Mouse (Mus musculus): Measurements from ENCODE around the gene Smarcal1. TPM values are rescaled to one million over a fixed set of nuclear protein-coding genes. Genes with fewer than 3 reads are reported as not detected.

Smarcal1 gene
- total and polyA plus RNA-seq, 3 experiments: 24.4 to 27.7 TPM; not detected in 1

DNA sequence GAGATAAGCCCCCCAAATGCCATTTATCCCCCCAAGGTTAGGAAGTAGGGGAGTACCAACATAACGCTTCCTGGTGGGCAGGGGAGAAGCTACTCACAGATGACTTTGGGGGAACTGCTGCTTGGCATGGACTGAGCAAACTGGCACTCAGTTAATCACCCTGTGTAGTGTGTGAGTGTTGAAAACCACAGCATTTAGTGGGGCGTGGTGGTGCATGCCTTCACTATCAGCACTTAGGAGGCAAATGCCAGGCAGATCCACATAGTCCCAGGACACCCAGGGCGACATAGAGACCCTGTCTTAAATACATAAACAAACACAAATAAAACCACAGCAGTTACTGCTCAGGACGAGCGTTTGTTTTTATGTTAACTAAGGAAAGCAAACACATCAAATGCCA is 19.1 kb downstream of the Smarcal1 start:
- no peak for TF ChIP-seq BHLHE40 (IDR thresholded peaks at IDR 0.05; ENCODE audit: borderline replicate concordance, low read depth, low read length)
- no peak for TF ChIP-seq ZKSCAN1 (IDR thresholded peaks at IDR 0.05; ENCODE audit: low read depth, low read length)
- no peak for TF ChIP-seq ELF1 (IDR thresholded peaks at IDR 0.05; ENCODE audit: low read depth, low read length)
- no peak for TF ChIP-seq KAT2A (conservative IDR thresholded peaks at IDR 0.05; ENCODE audit: low read depth, low read length)
- no peak for TF ChIP-seq UBTF (IDR thresholded peaks at IDR 0.05; ENCODE audit: borderline replicate concordance, insufficient read depth, low read depth, low read length)
- no peak for TF ChIP-seq MEF2A (IDR thresholded peaks at IDR 0.05; ENCODE audit: extremely low read depth, insufficient replicate concordance, low read depth, low read length, poor library complexity, severe bottlenecking)
- TF ChIP-seq NRF1 (IDR thresholded peaks at IDR 0.05; ENCODE audit: insufficient read depth, low read depth, low read length, poor library complexity, severe bottlenecking): no peak
- no peak for TF ChIP-seq SMC3 (IDR thresholded peaks at IDR 0.05; ENCODE audit: low read depth, low read length)
- TF ChIP-seq RAD21 (IDR thresholded peaks at IDR 0.05; ENCODE audit: low read depth, low read length): no peak
- no peak for TF ChIP-seq SIN3A (IDR thresholded peaks at IDR 0.05; ENCODE audit: low read length)
- TF ChIP-seq POLR2AphosphoS5 (IDR thresholded peaks at IDR 0.05; ENCODE audit: borderline replicate concordance, low read depth, low read length): no peak
- no peak for TF ChIP-seq MXI1 (IDR thresholded peaks at IDR 0.05; ENCODE audit: low read depth, low read length)
- Histone ChIP-seq H3K4me3 (ENCODE audit: control insufficient read depth in 1 of 2, insufficient read depth in 1 of 2, low read depth in 2 of 2, low read length in 2 of 2) (no peak overlapping the region), H3K4me1 (ENCODE audit: control insufficient read depth in 1 of 2, insufficient read depth in 2 of 2, low read length in 2 of 2) (no peaks in the 10 kb centered on the region), H3K9ac (ENCODE audit: control insufficient read depth, low read depth, low read length, poor library complexity, severe bottlenecking) (no peak overlapping the region), H3K79me2 (ENCODE audit: control insufficient read depth, insufficient read depth, low read length, poor library complexity) (no peaks in the 10 kb centered on the region), H3K27me3 (ENCODE audit: control insufficient read depth in 1 of 2, insufficient read depth in 2 of 2, low read length in 2 of 2) (no peaks in the 10 kb centered on the region), H3K27ac (ENCODE audit: control insufficient read depth, low read depth, low read length) (no peak overlapping the region), H3K36me3 (ENCODE audit: control insufficient read depth in 1 of 2, insufficient read depth in 2 of 2, low read length in 2 of 2) (no peaks in the 10 kb centered on the region; a peak in 1 of 4 replicates), H3K9me3 (replicated peaks; ENCODE audit: insufficient read depth, low read length) (no peaks in the 10 kb centered on the region)
- DNase-seq (ENCODE audit: low read depth, low spot score): no peak

DNA sequence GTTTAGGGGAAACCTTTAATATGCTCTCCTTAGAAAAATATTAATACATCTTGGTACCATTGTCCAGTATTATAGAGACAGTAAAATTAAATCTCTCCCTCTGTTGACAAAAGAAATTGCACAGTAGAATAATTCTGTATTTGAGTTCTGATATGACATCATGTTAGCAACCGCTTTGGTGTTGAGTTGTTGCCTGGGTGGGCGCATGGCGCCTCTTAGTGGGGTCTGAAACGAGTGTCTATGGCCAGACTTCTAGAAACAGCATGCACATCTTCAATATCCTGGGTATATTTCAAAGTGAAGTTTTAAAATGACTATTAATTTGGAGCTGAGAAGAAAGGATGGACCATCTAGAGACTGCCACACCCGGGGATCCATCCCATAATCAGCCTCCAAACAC is 19.8 kb downstream of the Smarcal1 start:
- H3K4me3 ChIP-seq (ENCODE audit: control insufficient read depth in 1 of 2, insufficient read depth in 1 of 2, low read depth in 2 of 2, low read length in 2 of 2): no peak overlapping the region
- H3K27ac ChIP-seq (ENCODE audit: control insufficient read depth, low read depth, low read length): no peak overlapping the region
- H3K79me2 ChIP-seq (ENCODE audit: control insufficient read depth, insufficient read depth, low read length, poor library complexity): no peaks in the 10 kb centered on the region
- no peaks in the 10 kb centered on the region for H3K4me1 ChIP-seq (ENCODE audit: control insufficient read depth in 1 of 2, insufficient read depth in 2 of 2, low read length in 2 of 2)
- no peak overlapping the region for H3K9ac ChIP-seq (ENCODE audit: control insufficient read depth, low read depth, low read length, poor library complexity, severe bottlenecking)
- no peaks in the 10 kb centered on the region; a peak in 1 of 4 replicates for H3K36me3 ChIP-seq (ENCODE audit: control insufficient read depth in 1 of 2, insufficient read depth in 2 of 2, low read length in 2 of 2)
- DNase-seq (ENCODE audit: low read depth, low spot score): no peak
- TF ChIP-seq ETS1 (IDR thresholded peaks at IDR 0.05; ENCODE audit: low read depth, low read length): no peak
- TF ChIP-seq TAL1 (IDR thresholded peaks at IDR 0.05; ENCODE audit: low read length): no peak
- no peak for TF ChIP-seq E2F4 (IDR thresholded peaks at IDR 0.05; ENCODE audit: borderline replicate concordance, low read depth, low read length)
- TF ChIP-seq MYB (IDR thresholded peaks at IDR 0.05; ENCODE audit: low read depth, low read length): no peak
- TF ChIP-seq SMC3 (IDR thresholded peaks at IDR 0.05; ENCODE audit: low read depth, low read length): no peak
- no peak for TF ChIP-seq UBTF (IDR thresholded peaks at IDR 0.05; ENCODE audit: borderline replicate concordance, insufficient read depth, low read depth, low read length)
- TF ChIP-seq USF1 (IDR thresholded peaks at IDR 0.05; ENCODE audit: low read depth, low read length): no peak
- no peak for TF ChIP-seq KAT2A (conservative IDR thresholded peaks at IDR 0.05; ENCODE audit: low read depth, low read length)
- no peak for TF ChIP-seq HCFC1 (IDR thresholded peaks at IDR 0.05; ENCODE audit: low read depth, low read length)
- TF ChIP-seq MEF2A (IDR thresholded peaks at IDR 0.05; ENCODE audit: extremely low read depth, insufficient replicate concordance, low read depth, low read length, poor library complexity, severe bottlenecking): no peak
- no peak for TF ChIP-seq CHD2 (IDR thresholded peaks at IDR 0.05; ENCODE audit: low read length)
- no peak for TF ChIP-seq NRF1 (IDR thresholded peaks at IDR 0.05; ENCODE audit: insufficient read depth, low read depth, low read length, poor library complexity, severe bottlenecking)
- TF ChIP-seq POLR2A (IDR thresholded peaks at IDR 0.05; ENCODE audit: control insufficient read depth in 1 of 2, insufficient read depth in 1 of 2, low read depth in 1 of 2, low read length in 2 of 2, poor library complexity in 1 of 2): no peak
- TF ChIP-seq TCF12 (IDR thresholded peaks at IDR 0.05; ENCODE audit: low read depth, low read length): no peak
- TF ChIP-seq CTCF (IDR thresholded peaks at IDR 0.05 in 2 of 3, conservative IDR thresholded peaks at IDR 0.05 in 1 of 3; ENCODE audit: control insufficient read depth in 1 of 3, insufficient read depth in 1 of 3, low read depth in 2 of 3, low read length in 3 of 3, poor library complexity in 1 of 3, severe bottlenecking in 1 of 3): no peak
- no peak for TF ChIP-seq RAD21 (IDR thresholded peaks at IDR 0.05; ENCODE audit: low read depth, low read length)
- no peak for TF ChIP-seq SIN3A (IDR thresholded peaks at IDR 0.05; ENCODE audit: low read length)
- TF ChIP-seq MAX (IDR thresholded peaks at IDR 0.05; ENCODE audit: low read length): no peak
- TF ChIP-seq MAZ (IDR thresholded peaks at IDR 0.05; ENCODE audit: low read depth, low read length): no peak
- no peaks in the 10 kb centered on the region for H3K9me3 ChIP-seq (replicated peaks; ENCODE audit: insufficient read depth, low read length)
- no peaks in the 10 kb centered on the region for H3K27me3 ChIP-seq (ENCODE audit: control insufficient read depth in 1 of 2, insufficient read depth in 2 of 2, low read length in 2 of 2)
